Mouse (Mus musculus) lung, adult 2 months (tissue): ENCODE measurements around the gene Slc25a38.

Source experiments
- CTCF ChIP-seq: fragments of 200-500 bp; IDR thresholded peaks from 2 replicates; pipeline ENCODE4 v1.5.1; 2011; ENCODE audit warnings: mild to moderate bottlenecking, low read length, control low read depth; ENCODE audit not compliant: insufficient read depth
- POLR2A ChIP-seq: fragments of 200-500 bp; IDR thresholded peaks from 2 replicates; pipeline ENCODE4 v1.6.1; 2011; ENCODE audit warnings: low read depth, mild to moderate bottlenecking, control low read depth, low read length, borderline replicate concordance; ENCODE audit errors: extremely low read depth

DNA sequence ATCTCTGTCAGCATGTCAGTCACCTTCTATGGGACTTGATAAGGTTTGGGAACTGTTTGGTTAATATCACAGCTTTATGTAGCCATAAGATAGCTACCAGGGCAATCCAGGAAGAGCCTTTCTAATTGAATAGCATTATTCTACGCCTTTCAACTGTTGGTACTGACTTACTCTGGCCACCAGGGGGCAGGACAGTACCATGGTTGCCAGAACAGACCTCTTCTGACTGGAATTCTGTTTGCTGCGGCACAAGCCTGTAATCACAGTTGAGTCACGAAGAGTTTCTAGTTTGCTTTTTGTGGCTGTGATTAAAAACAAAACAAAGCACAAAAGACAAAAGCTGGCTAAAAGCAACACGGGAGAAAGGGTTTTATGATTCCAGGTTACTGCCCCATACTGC lies 30.5 kb downstream of the Slc25a38 start:
- TF ChIP-seq CTCF, result peak; percentile 72
- no peak for TF ChIP-seq POLR2A
